ENCODE assay signal across 15 mouse cellular contexts in the genomic region with DNA sequence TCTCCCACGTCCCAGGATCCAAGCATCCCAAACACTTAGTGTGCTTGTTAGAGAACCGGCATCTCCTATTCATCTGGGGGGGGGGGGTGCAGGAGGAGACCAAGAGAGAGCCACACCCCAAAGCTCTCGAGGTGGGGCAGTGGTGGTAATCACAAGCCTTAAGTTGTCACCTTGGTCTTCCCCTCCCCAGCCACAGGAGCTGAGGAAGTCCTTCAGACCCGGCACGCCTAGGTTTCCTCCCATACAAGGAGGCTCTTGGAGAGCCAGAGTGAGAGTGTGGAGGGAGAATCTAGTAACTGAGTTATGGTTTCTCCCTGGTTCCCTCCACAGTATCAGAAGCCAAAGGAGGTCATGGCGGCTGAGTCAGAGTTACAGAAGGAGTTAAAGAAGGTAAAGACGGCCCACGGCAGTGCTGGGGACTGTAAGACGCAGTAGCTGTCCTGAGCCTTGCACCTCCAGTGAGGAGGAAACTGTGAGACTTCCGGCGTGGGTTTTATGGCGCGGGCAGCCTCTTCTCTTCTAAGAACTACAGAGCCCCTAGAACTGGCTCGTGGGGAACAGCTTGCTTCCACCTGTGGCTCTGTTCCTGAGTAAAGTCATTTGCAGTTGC. TPM values are rescaled to one million over a fixed set of nuclear protein-coding genes. Genes with fewer than 3 reads are reported as not detected.
DNase-seq lines count a peak whose midpoint lies in the region; ATAC-seq and TF ChIP-seq lines count a peak whose summit lies in the region.
"Had no signal": no experiment of that assay in that cellular context is flagged by ENCODE, and none has a peak within 500 bp of the region (broad histone marks: within the 10 kb centered on the region; RNA-seq: fewer than 3 reads in every experiment).

No protein-coding gene starts in this region.

- ATAC-seq in heart, embryonic 12.5 days (ENCODE audit: insufficient number of reproducible peaks, low FRiP score) = no peak
- ATAC-seq: forebrain, embryonic 13.5 days had no signal

- no peak overlapping the region for H3K9ac ChIP-seq in heart, embryonic 12.5 days
- H3K9ac ChIP-seq: embryonic facial prominence, embryonic 15.5 days; forebrain, embryonic 13.5 days; lung, embryonic 14.5 days; neural tube, embryonic 12.5 days had no signal

- no peak for TF ChIP-seq CTCF in spleen, adult 2 months (IDR thresholded peaks at IDR 0.05; ENCODE audit: extremely low read depth, insufficient read depth, insufficient read length, insufficient replicate concordance)
- TF ChIP-seq CTCF in small intestine, adult 2 months (IDR thresholded peaks at IDR 0.05; ENCODE audit: extremely low read depth, insufficient read length, insufficient replicate concordance, low read depth, low read length) = no peak

- no peak overlapping the region for H3K4me2 ChIP-seq in heart, embryonic 12.5 days
- H3K4me2 ChIP-seq: embryonic facial prominence, embryonic 15.5 days; forebrain, embryonic 13.5 days; lung, embryonic 14.5 days; neural tube, embryonic 12.5 days had no signal

- no peak overlapping the region for H3K4me3 ChIP-seq in heart, embryonic 10.5 days
- no peak overlapping the region for H3K4me3 ChIP-seq in heart, embryonic 12.5 days
- H3K4me3 ChIP-seq in spleen, adult 2 months (ENCODE audit: extremely low read depth, insufficient read depth, insufficient read length) = no peak overlapping the region; the same call in 1 of the 2 replicates
- H3K4me3 ChIP-seq in small intestine, adult 2 months (ENCODE audit: low read depth, low read length) = no peak overlapping the region
- H3K4me3 ChIP-seq: embryonic facial prominence, embryonic 15.5 days; forebrain, embryonic 13.5 days; hindbrain, embryonic 10.5 days; neural tube, embryonic 12.5 days had no signal

- H3K36me3 ChIP-seq in heart, embryonic 10.5 days = peaks cover 49% of the 10 kb centered on the region
- H3K36me3 ChIP-seq in heart, embryonic 12.5 days = peaks cover 43% of the 10 kb centered on the region
- peaks cover 4% of the 10 kb centered on the region; the same call in 1 of the 2 replicates for H3K36me3 ChIP-seq in spleen, adult 2 months (ENCODE audit: control insufficient read depth, insufficient read depth, low read length)
- peaks cover 11% of the 10 kb centered on the region; the same call in 1 of the 2 replicates for H3K36me3 ChIP-seq in small intestine, adult 2 months (ENCODE audit: control insufficient read depth, insufficient read depth, low read length)

- H3K27ac ChIP-seq in heart, embryonic 10.5 days = 0 out of 2 replicates have a peak overlapping the region, but pooled peaks have one; percentile 8
- no peak overlapping the region for H3K27ac ChIP-seq in heart, embryonic 12.5 days (ENCODE audit: poor library complexity, severe bottlenecking)
- H3K27ac ChIP-seq in spleen, adult 2 months (ENCODE audit: insufficient read depth, low read length) = peak overlapping the region; percentile 56
- H3K27ac ChIP-seq in small intestine, adult 2 months (ENCODE audit: insufficient read depth, low read depth, low read length) = peak overlapping the region; percentile 26; the same call in 1 of the 2 replicates
- H3K27ac ChIP-seq: embryonic facial prominence, embryonic 15.5 days; forebrain, embryonic 13.5 days; neural tube, embryonic 12.5 days had no signal

- 67% methylated on average over 14 of the region's 14 CpGs for WGBS in heart, embryonic 10.5 days
- WGBS in heart, embryonic 12.5 days = 68% methylated on average over 14 of the region's 14 CpGs
- WGBS in spleen, adult 2 months = 26% methylated on average over 14 of the region's 14 CpGs
- 70% methylated on average over 14 of the region's 14 CpGs for WGBS in small intestine, adult 2 months

- H3K9me3 ChIP-seq in heart, embryonic 10.5 days = no peaks in the 10 kb centered on the region
- H3K9me3 ChIP-seq in heart, embryonic 12.5 days (replicated peaks) = no peaks in the 10 kb centered on the region
- H3K9me3 ChIP-seq: embryonic facial prominence, embryonic 15.5 days; forebrain, embryonic 13.5 days had no signal

- peaks cover 31% of the 10 kb centered on the region; the same call in 1 of the 2 replicates for H3K27me3 ChIP-seq in heart, embryonic 10.5 days (ENCODE audit: insufficient read depth, poor library complexity, severe bottlenecking)
- no peaks in the 10 kb centered on the region for H3K27me3 ChIP-seq in heart, embryonic 12.5 days (replicated peaks)
- H3K27me3 ChIP-seq in spleen, adult 2 months (ENCODE audit: control insufficient read depth, insufficient read depth, low read length) = no peaks in the 10 kb centered on the region
- H3K27me3 ChIP-seq in small intestine, adult 2 months (ENCODE audit: control insufficient read depth, insufficient read depth, low read length) = no peaks in the 10 kb centered on the region
- H3K27me3 ChIP-seq: embryonic facial prominence, embryonic 15.5 days; neural tube, embryonic 12.5 days had no signal

- DNase-seq in heart, embryonic 10.5 days (ENCODE audit: low spot score) = no peak
- no peak for DNase-seq in spleen, adult 2 months (ENCODE audit: low read depth in 1 of 2, low spot score in 2 of 2)
- DNase-seq in spleen, postnatal 14 days (ENCODE audit: low spot score in 2 of 2) = no peak
- DNase-seq in thymus, postnatal 4 days = peak; percentile 74
- DNase-seq in ovary, adult 18-20 months (ENCODE audit: low spot score) = no peak
- DNase-seq in adrenal gland, postnatal 36 days = no peak
- DNase-seq: cerebellum, adult 8-10 months; lung, embryonic 14.5 days; right cerebral cortex, postnatal 4 days had no signal

- TF ChIP-seq POLR2A in spleen, adult 2 months (IDR thresholded peaks at IDR 0.05; ENCODE audit: low read depth, low read length) = no peak
- TF ChIP-seq POLR2A in small intestine, adult 2 months (IDR thresholded peaks at IDR 0.05; ENCODE audit: low read depth, low read length) = no peak

- peaks cover 85% of the 10 kb centered on the region for H3K4me1 ChIP-seq in heart, embryonic 10.5 days
- H3K4me1 ChIP-seq in heart, embryonic 12.5 days (replicated peaks) = peaks cover 62% of the 10 kb centered on the region
- H3K4me1 ChIP-seq in spleen, adult 2 months (ENCODE audit: control insufficient read depth, insufficient read depth, insufficient read length) = peaks cover 20% of the 10 kb centered on the region
- peaks cover 28% of the 10 kb centered on the region for H3K4me1 ChIP-seq in small intestine, adult 2 months (ENCODE audit: control insufficient read depth, insufficient read depth, insufficient read length, low read length)

RNA-seq across cellular contexts. Expression of a gene that starts 16.8 kb away (rescaled TPM):
- 32.5 and 35.0 TPM in 2 replicates for polyA plus RNA-seq in heart, embryonic 10.5 days (2016; fragmentation: Nextera tagmentation; extraction: Ambion mirVana)
- 33.6 and 36.0 TPM in 2 replicates for polyA plus RNA-seq in heart, embryonic 12.5 days (2016; fragmentation: Nextera tagmentation; extraction: Ambion mirVana)
- polyA plus RNA-seq in spleen, adult 2 months (2012; rRNA removed) = 2.3 and 5.5 TPM in 2 replicates
- 2.2 and 3.0 TPM in 2 replicates for polyA plus RNA-seq in small intestine, adult 2 months (2012; rRNA removed)
- total RNA-seq in adrenal gland, postnatal 36 days (2021) = 10 to 100 TPM; 30.3 to 30.5 TPM

RNA-seq across cellular contexts. Expression of a gene that starts 16.9 kb away (rescaled TPM):
- 19.2 and 19.4 TPM in 2 replicates for polyA plus RNA-seq in heart, embryonic 10.5 days (2016; fragmentation: Nextera tagmentation; extraction: Ambion mirVana)
- polyA plus RNA-seq in heart, embryonic 12.5 days (2016; fragmentation: Nextera tagmentation; extraction: Ambion mirVana) = 15.0 and 15.4 TPM in 2 replicates
- 9.0 and 10.7 TPM in 2 replicates for polyA plus RNA-seq in spleen, adult 2 months (2012; rRNA removed)
- polyA plus RNA-seq in small intestine, adult 2 months (2012; rRNA removed) = 4.2 and 7.2 TPM in 2 replicates
- 10 to 100 TPM; 10.8 to 13.9 TPM for total RNA-seq in adrenal gland, postnatal 36 days (2021)
